Mouse (Mus musculus): ENCODE data around the gene Orc6. TPM values are rescaled to one million over a fixed set of nuclear protein-coding genes. Genes with fewer than 3 reads are reported as not detected.
A peak's percentile ranks its signal among the peaks of the same experiment; 100 is the strongest.

Gene Orc6
- polyA plus RNA-seq (2015; fragmentation: Nextera tagmentation; extraction: Ambion mirVana), result 36.1 and 39.5 TPM in 2 replicates

- H3K27ac ChIP-seq (replicated peaks), result peak within 1 kb of the TSS; percentile 97
- under 1% methylated on average over 63 of the region's 63 CpGs for WGBS
- H3K4me3 ChIP-seq (ENCODE audit: low read depth, low read length), result peak within 1 kb of the TSS; percentile 97
- H3K4me1 ChIP-seq (replicated peaks; ENCODE audit: control insufficient read depth, insufficient read depth), result peaks cover 6% of the 10 kb centered on the region
- H3K9me3 ChIP-seq (ENCODE audit: control insufficient read depth, low read length), result no peaks in the 10 kb centered on the region
- H3K4me2 ChIP-seq (replicated peaks; ENCODE audit: low read depth), result peak within 1 kb of the TSS; percentile 94
- H3K9ac ChIP-seq (ENCODE audit: low read length), result peak within 1 kb of the TSS; percentile 92
- H3K36me3 ChIP-seq (ENCODE audit: control insufficient read depth, insufficient read depth, low read length), result peaks cover 2% of the 10 kb centered on the region; the same call in 1 of the 2 replicates
- TF ChIP-seq CTCF (IDR thresholded peaks at IDR 0.05; ENCODE audit: low read depth), result no peak
- TF ChIP-seq EP300 (optimal IDR thresholded peaks at IDR 0.05), result peak; percentile 86
- H3K27me3 ChIP-seq (ENCODE audit: control insufficient read depth, insufficient read depth, low read length), result no peaks in the 10 kb centered on the region
- peak; percentile 98 for ATAC-seq (ENCODE audit: low FRiP score, low TSS enrichment)
- peak; percentile 96 for DNase-seq (ENCODE audit: low spot score)
These were observed at the start of gene Orc6, which contains the start of gene Vps35 for GRCm38 (mm10) chr8:85299434-85300077. Gene Orc6 (plus strand): TSS chr8:85299632. Gene Vps35 (minus strand): TSS chr8:85299802.

DNA sequence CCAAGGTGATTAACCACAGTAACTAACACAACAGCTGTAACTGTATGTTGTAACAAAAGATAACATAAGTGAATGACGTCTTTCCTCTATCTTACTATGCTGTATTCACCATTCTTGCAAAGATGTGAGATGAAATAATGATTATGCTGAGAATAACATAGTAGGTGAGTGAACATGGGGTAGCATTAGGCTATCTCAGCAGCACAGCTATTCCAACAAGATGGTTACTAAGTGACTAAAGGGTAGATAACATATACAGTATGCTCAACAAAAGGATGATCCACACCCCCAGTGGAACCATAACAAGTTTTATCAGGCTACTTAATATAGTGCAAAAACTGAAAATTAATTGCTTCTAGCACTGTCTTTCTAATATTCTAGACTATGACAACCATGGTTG, 12.6 kb upstream of the Orc6 start:
- Histone ChIP-seq H3K9ac (ENCODE audit: low read length) (no peak overlapping the region), H3K27me3 (ENCODE audit: control insufficient read depth, insufficient read depth, low read length) (no peaks in the 10 kb centered on the region), H3K4me2 (replicated peaks; ENCODE audit: low read depth) (no peak overlapping the region), H3K4me3 (ENCODE audit: low read depth, low read length) (no peak overlapping the region), H3K36me3 (ENCODE audit: control insufficient read depth, insufficient read depth, low read length) (peaks cover 18% of the 10 kb centered on the region), H3K27ac (replicated peaks) (no peak overlapping the region), H3K9me3 (ENCODE audit: control insufficient read depth, low read length) (no peaks in the 10 kb centered on the region), H3K4me1 (replicated peaks; ENCODE audit: control insufficient read depth, insufficient read depth) (no peaks in the 10 kb centered on the region)
- ATAC-seq (ENCODE audit: low FRiP score, low TSS enrichment) (no peak), DNase-seq (ENCODE audit: low spot score) (no peak)
- WGBS, result 88% methylated on average over 1 of the region's 1 CpGs
- TF ChIP-seq CTCF (IDR thresholded peaks at IDR 0.05; ENCODE audit: low read depth) (no peak), EP300 (optimal IDR thresholded peaks at IDR 0.05) (no peak)

GRCm38 (mm10) chr8:85298600-85299433, 615 bp upstream of the Orc6 start:
- peak overlapping the region; percentile 97 for H3K27ac ChIP-seq (replicated peaks)
- H3K4me1 ChIP-seq (replicated peaks; ENCODE audit: control insufficient read depth, insufficient read depth), result peaks cover 6% of the 10 kb centered on the region
- WGBS, result under 1% methylated on average over 48 of the region's 53 CpGs
- peak overlapping the region; percentile 94 for H3K4me2 ChIP-seq (replicated peaks; ENCODE audit: low read depth)
- DNase-seq (ENCODE audit: low spot score) (no peak), ATAC-seq (ENCODE audit: low FRiP score, low TSS enrichment) (peak; percentile 22)
- no peaks in the 10 kb centered on the region for H3K27me3 ChIP-seq (ENCODE audit: control insufficient read depth, insufficient read depth, low read length)
- no peaks in the 10 kb centered on the region for H3K9me3 ChIP-seq (ENCODE audit: control insufficient read depth, low read length)
- peak overlapping the region; percentile 97 for H3K4me3 ChIP-seq (ENCODE audit: low read depth, low read length)
- H3K36me3 ChIP-seq (ENCODE audit: control insufficient read depth, insufficient read depth, low read length), result peaks cover 2% of the 10 kb centered on the region; the same call in 1 of the 2 replicates
- peak overlapping the region; percentile 92 for H3K9ac ChIP-seq (ENCODE audit: low read length)
- TF ChIP-seq CTCF (IDR thresholded peaks at IDR 0.05; ENCODE audit: low read depth) (no peak), EP300 (optimal IDR thresholded peaks at IDR 0.05) (no peak)

DNA sequence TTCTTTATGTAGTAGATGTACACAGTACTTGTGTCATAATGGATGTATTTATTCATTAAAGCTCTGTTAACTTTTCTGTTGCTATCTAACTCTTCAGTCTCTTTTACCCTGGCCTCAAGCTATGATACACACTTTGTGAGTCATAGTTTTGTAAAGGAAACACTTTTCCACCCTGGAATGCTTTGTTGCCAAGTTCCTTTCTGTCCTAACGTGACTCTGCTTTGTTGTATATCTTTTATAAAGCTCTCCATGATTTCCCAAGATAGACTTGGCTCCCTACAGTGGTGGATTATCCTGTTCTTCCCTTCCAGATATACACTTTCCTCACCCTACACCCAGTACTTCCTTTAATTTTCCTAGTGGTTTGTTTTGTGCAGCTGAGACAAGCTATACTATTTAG, 2.5 kb downstream of the Orc6 start:
- H3K4me3 ChIP-seq (ENCODE audit: low read depth, low read length), result no peak overlapping the region
- H3K4me1 ChIP-seq (replicated peaks; ENCODE audit: control insufficient read depth, insufficient read depth), result peaks cover 6% of the 10 kb centered on the region
- H3K9ac ChIP-seq (ENCODE audit: low read length), result no peak overlapping the region
- H3K9me3 ChIP-seq (ENCODE audit: control insufficient read depth, low read length), result no peaks in the 10 kb centered on the region
- TF ChIP-seq EP300 (optimal IDR thresholded peaks at IDR 0.05), result no peak
- no peak for TF ChIP-seq CTCF (IDR thresholded peaks at IDR 0.05; ENCODE audit: low read depth)
- peaks cover 2% of the 10 kb centered on the region for H3K36me3 ChIP-seq (ENCODE audit: control insufficient read depth, insufficient read depth, low read length)
- H3K27me3 ChIP-seq (ENCODE audit: control insufficient read depth, insufficient read depth, low read length), result no peaks in the 10 kb centered on the region
- WGBS, result 8% methylated on average over 1 of the region's 1 CpGs
- no peak for DNase-seq (ENCODE audit: low spot score)
- ATAC-seq (ENCODE audit: low FRiP score, low TSS enrichment), result no peak
- no peak overlapping the region for H3K4me2 ChIP-seq (replicated peaks; ENCODE audit: low read depth)
- H3K27ac ChIP-seq (replicated peaks), result no peak overlapping the region

- ATAC-seq (ENCODE audit: low FRiP score, low TSS enrichment), result no peak
- H3K36me3 ChIP-seq (ENCODE audit: control insufficient read depth, insufficient read depth, low read length), result peaks cover 6% of the 10 kb centered on the region
- no peak overlapping the region for H3K9ac ChIP-seq (ENCODE audit: low read length)
- H3K4me2 ChIP-seq (replicated peaks; ENCODE audit: low read depth), result no peak overlapping the region
- H3K4me3 ChIP-seq (ENCODE audit: low read depth, low read length), result no peak overlapping the region
- no peak for DNase-seq (ENCODE audit: low spot score)
- no peak for TF ChIP-seq EP300 (optimal IDR thresholded peaks at IDR 0.05)
- TF ChIP-seq CTCF (IDR thresholded peaks at IDR 0.05; ENCODE audit: low read depth), result no peak
- H3K9me3 ChIP-seq (ENCODE audit: control insufficient read depth, low read length), result no peaks in the 10 kb centered on the region
- WGBS, result 75% methylated on average over 3 of the region's 3 CpGs
- H3K4me1 ChIP-seq (replicated peaks; ENCODE audit: control insufficient read depth, insufficient read depth), result peaks cover 6% of the 10 kb centered on the region
- H3K27me3 ChIP-seq (ENCODE audit: control insufficient read depth, insufficient read depth, low read length), result no peaks in the 10 kb centered on the region
- H3K27ac ChIP-seq (replicated peaks), result no peak overlapping the region
These were observed 3.5 kb downstream of the Orc6 start for GRCm38 (mm10) chr8:85302931-85303330.

All from stomach, postnatal 0 days (tissue).